Mouse (Mus musculus) intestine, embryonic 14.5 days (tissue): ENCODE measurements around the gene Ccdc85b. TPM values are rescaled to one million over a fixed set of nuclear protein-coding genes. Genes with fewer than 3 reads are reported as not detected.
A peak's percentile ranks its signal among the peaks of the same experiment; 100 is the strongest.

Experiments used
- ATAC-seq: fragments of 200-750 bp; cut with Nextera tagmentation; replicated peaks from 2 replicates; pipeline ENCODE4 v1.8.0; 2017; ENCODE audit warnings: low read depth, moderate number of reproducible peaks, moderate TSS enrichment, moderate library complexity; ENCODE audit not compliant: low FRiP score, low TSS enrichment
- DNase-seq: peaks from one replicate; pipeline ENCODE4 v3.0.0-alpha.2; 2018; ENCODE audit warnings: low spot score
- H3K27ac ChIP-seq: fragments of 300-500 bp; sonication (generic); 2 replicates; pipeline ENCODE4 v1.5.1; 2014; ENCODE audit warnings: low read depth, mild to moderate bottlenecking, control low read depth
- H3K27me3 ChIP-seq: fragments of 300-500 bp; sonication (generic); replicated peaks from 2 replicates; pipeline ENCODE4 v1.6.1; 2014; ENCODE audit warnings: low read length, control low read depth; ENCODE audit not compliant: control insufficient read depth, insufficient read depth
- H3K36me3 ChIP-seq: fragments of 300-500 bp; sonication (generic); 2 replicates; pipeline ENCODE4 v1.6.1; 2014; ENCODE audit warnings: low read length, control low read depth; ENCODE audit not compliant: control insufficient read depth, insufficient read depth
- H3K4me1 ChIP-seq: fragments of 300-500 bp; sonication (generic); replicated peaks from 2 replicates; pipeline ENCODE4 v1.6.1; 2014; ENCODE audit warnings: low read length, control low read depth, mixed read lengths; ENCODE audit not compliant: control insufficient read depth, insufficient read depth
- H3K4me2 ChIP-seq: fragments of 300-500 bp; sonication (generic); 2 replicates; pipeline ENCODE4 v1.6.1; 2014; ENCODE audit warnings: low read length
- H3K4me3 ChIP-seq: fragments of 300-500 bp; sonication (generic); 2 replicates; pipeline ENCODE4 v1.5.1; 2014; ENCODE audit warnings: low read depth, low read length, control low read depth, mixed read lengths
- H3K9ac ChIP-seq: fragments of 300-500 bp; sonication (generic); 2 replicates; pipeline ENCODE4 v1.6.1; 2014; ENCODE audit warnings: mild to moderate bottlenecking, low read length
- H3K9me3 ChIP-seq: fragments of 300-500 bp; sonication (generic); 2 replicates; pipeline ENCODE4 v1.6.1; 2016; ENCODE audit warnings: low read length, control low read depth; ENCODE audit not compliant: control insufficient read depth
- WGBS: fragments of 180-500 bp; shearing (Covaris S2); extraction: QIAGEN DNeasy Blood & Tissue Kit; methylation state at CpG from one replicate; pipeline ENCODE4 v1.1.7; 2014; 5-methylcytosine and 5-hydroxymethylcytosine counted together
- polyA plus RNA-seq: library from polyadenylated mRNA; unstranded; fragments of >200 nt; fragmentation: Nextera tagmentation; extraction: Ambion mirVana; gene quantifications from 2 replicates; pipeline ENCODE4 v1.2.1, GENCODE M21; 2014

Ccdc85b gene
- polyA plus RNA-seq, 1 experiment from 2014 or later: 7.1 TPM

DNA sequence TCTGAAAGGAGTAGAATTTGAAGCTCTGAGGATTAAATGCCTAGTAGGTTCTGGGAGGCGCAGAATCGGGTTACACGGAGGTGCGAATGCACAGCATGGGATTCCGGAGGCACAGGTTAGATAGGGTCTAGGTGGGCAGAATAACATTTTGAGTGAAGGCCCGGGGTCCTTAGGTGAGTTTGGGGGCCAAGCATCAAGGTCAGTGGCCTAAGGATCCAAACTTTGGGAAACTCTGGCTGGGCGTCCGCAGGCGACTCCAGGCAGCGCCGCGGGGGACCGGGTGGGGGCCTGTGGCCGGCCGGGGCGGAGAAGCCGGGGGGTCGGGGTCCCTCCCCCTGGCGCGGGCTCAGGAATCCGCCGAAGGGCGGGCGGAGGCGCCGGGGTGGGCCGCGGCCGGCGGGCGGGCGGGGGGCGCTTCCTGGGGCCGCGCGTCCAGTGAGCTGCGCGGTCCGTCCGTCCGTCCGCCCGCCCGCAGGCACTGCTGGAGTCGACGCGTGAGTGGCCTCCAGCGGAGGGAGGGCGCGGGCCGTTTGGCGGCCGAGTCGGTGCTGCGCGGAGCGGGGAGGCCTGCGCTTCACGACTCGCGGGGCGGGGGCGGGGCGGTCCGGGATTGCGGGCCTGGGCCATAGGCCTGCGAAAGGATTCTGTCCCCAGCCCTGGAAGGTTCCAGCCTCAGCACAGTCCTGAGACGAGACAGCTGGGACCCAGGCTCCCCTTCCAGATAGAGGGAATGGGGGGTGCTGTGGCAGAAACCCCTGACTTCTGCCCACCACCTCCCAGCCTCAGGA, 16.8 kb upstream of the Ccdc85b start:
- 0 out of 2 replicates have a peak, but pooled peaks cover 9% of the 10 kb centered on the region for H3K4me1 ChIP-seq
- H3K27ac ChIP-seq: peak overlapping the region; percentile 90
- H3K4me3 ChIP-seq: peak overlapping the region; percentile 66
- no peaks in the 10 kb centered on the region for H3K27me3 ChIP-seq
- H3K4me2 ChIP-seq: peak overlapping the region; percentile 76
- 2% methylated on average over 50 of the region's 68 CpGs for WGBS
- H3K36me3 ChIP-seq: peaks cover 26% of the 10 kb centered on the region
- ATAC-seq: peak; percentile 67
- peak overlapping the region; percentile 72 for H3K9ac ChIP-seq
- no peaks in the 10 kb centered on the region for H3K9me3 ChIP-seq
- DNase-seq: peak; percentile 73

DNA sequence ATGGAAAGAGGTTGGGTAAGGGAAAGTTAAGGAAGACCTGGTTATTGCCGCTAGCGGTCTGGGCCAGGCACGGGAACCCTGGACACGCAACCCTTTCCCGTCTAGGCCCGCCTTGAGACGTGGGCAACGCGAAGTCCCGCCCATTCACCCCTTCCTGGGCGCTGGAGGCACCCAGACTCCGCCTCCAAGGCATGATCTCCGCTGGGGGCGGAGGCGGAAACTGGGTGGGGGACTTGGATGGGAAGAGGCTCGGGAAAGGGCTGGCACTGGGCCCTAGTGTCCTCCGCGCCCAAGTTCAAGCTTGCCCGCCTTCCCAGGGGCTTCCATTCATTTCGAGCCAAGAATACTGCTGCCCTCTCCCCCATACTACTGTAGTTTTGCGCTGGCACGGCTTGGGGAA, 16.0 kb upstream of the Ccdc85b start, which contains the start of gene Efemp2:
Efemp2 (plus strand) TSS at position 235 of the 400 bp plus-strand sequence.
- WGBS: under 1% methylated on average over 22 of the region's 22 CpGs
- peak; percentile 83 for DNase-seq

GRCm38 (mm10) chr19:5472857-5473256, 15.2 kb upstream of the Ccdc85b start:
- H3K27ac ChIP-seq: no peak overlapping the region
- DNase-seq: no peak
- H3K27me3 ChIP-seq: no peaks in the 10 kb centered on the region
- H3K9me3 ChIP-seq: no peaks in the 10 kb centered on the region
- ATAC-seq: no peak
- peaks cover 13% of the 10 kb centered on the region for H3K36me3 ChIP-seq
- 0 out of 2 replicates have a peak, but pooled peaks cover 9% of the 10 kb centered on the region for H3K4me1 ChIP-seq
- WGBS: 69% methylated on average over 3 of the region's 3 CpGs
- H3K4me3 ChIP-seq: no peak overlapping the region
- no peak overlapping the region for H3K4me2 ChIP-seq
- H3K9ac ChIP-seq: no peak overlapping the region

More for the DNA sequence above, 16.0 kb upstream of the Ccdc85b start, which contains the start of gene Efemp2:
- Histone ChIP-seq H3K36me3 (peaks cover 18% of the 10 kb centered on the region), H3K4me1 (0 out of 2 replicates have a peak, but pooled peaks cover 9% of the 10 kb centered on the region), H3K9ac (peak within 1 kb of the TSS; percentile 72), H3K4me2 (peak within 1 kb of the TSS; percentile 76), H3K4me3 (peak within 1 kb of the TSS; percentile 66), H3K27me3 (no peaks in the 10 kb centered on the region), H3K9me3 (no peaks in the 10 kb centered on the region), H3K27ac (peak within 1 kb of the TSS; percentile 90)
- ATAC-seq: peak; percentile 61

DNA sequence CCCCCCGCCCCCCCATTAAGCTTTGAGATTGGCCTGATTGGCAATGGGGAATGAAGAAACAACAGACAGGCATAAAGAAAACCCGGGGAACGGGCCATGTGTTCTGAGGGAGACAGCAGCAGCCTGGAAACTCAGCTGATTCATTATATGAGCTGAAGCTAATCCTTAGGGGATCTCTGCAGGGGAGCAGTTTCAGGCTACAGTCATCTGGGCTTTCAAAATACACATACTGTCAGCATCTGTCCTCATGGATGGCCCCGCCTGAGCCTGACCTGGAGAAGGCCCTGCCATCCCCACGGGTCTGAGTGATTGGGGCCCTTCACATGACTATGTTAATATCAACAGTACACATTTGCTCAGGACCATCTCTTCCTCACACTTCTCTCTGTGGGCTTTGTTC, 14.2 kb upstream of the Ccdc85b start:
- H3K4me1 ChIP-seq: 0 out of 2 replicates have a peak, but pooled peaks cover 9% of the 10 kb centered on the region
- no peak overlapping the region for H3K4me2 ChIP-seq
- no peaks in the 10 kb centered on the region for H3K9me3 ChIP-seq
- H3K27ac ChIP-seq: no peak overlapping the region
- H3K9ac ChIP-seq: no peak overlapping the region
- H3K4me3 ChIP-seq: no peak overlapping the region
- no peaks in the 10 kb centered on the region for H3K27me3 ChIP-seq
- 58% methylated on average over 5 of the region's 5 CpGs for WGBS
- H3K36me3 ChIP-seq: peaks cover 13% of the 10 kb centered on the region
- ATAC-seq (no peak), DNase-seq (no peak)

GRCm38 (mm10) chr19:5468374-5468773, 10.7 kb upstream of the Ccdc85b start, which contains the start of gene Ctsw:
Gene Ctsw (minus strand): TSS chr19:5468507.
- Histone ChIP-seq H3K9ac (no peak within 1 kb of the TSS), H3K9me3 (no peaks in the 10 kb centered on the region), H3K36me3 (peaks cover 45% of the 10 kb centered on the region), H3K27me3 (no peaks in the 10 kb centered on the region), H3K4me3 (no peak within 1 kb of the TSS), H3K4me2 (no peak within 1 kb of the TSS), H3K4me1 (peaks cover 9% of the 10 kb centered on the region; the same call in 1 of the 2 replicates), H3K27ac (no peak within 1 kb of the TSS)
- ATAC-seq (no peak), DNase-seq (no peak)
- WGBS: 48% methylated on average over 5 of the region's 5 CpGs

- 88% methylated on average over 6 of the region's 6 CpGs for WGBS
- H3K36me3 ChIP-seq: peaks cover 57% of the 10 kb centered on the region
- no peak overlapping the region for H3K27ac ChIP-seq
- no peaks in the 10 kb centered on the region for H3K9me3 ChIP-seq
- no peak for DNase-seq
- H3K4me3 ChIP-seq: no peak overlapping the region
- no peak overlapping the region for H3K9ac ChIP-seq
- H3K27me3 ChIP-seq: no peaks in the 10 kb centered on the region
- no peak overlapping the region for H3K4me2 ChIP-seq
- ATAC-seq: no peak
- H3K4me1 ChIP-seq: peaks cover 9% of the 10 kb centered on the region
Observed at GRCm38 (mm10) chr19:5466916-5467500, 9.3 kb upstream of the Ccdc85b start.

- DNase-seq (no peak), ATAC-seq (no peak)
- Histone ChIP-seq H3K4me3 (no peak overlapping the region), H3K9ac (no peak overlapping the region), H3K4me2 (no peak overlapping the region), H3K27me3 (no peaks in the 10 kb centered on the region), H3K27ac (no peak overlapping the region), H3K4me1 (peaks cover 20% of the 10 kb centered on the region), H3K36me3 (peaks cover 57% of the 10 kb centered on the region), H3K9me3 (no peaks in the 10 kb centered on the region)
- WGBS: 95% methylated on average over 8 of the region's 8 CpGs
Observed at GRCm38 (mm10) chr19:5465037-5465436, 7.3 kb upstream of the Ccdc85b start.

- H3K9me3 ChIP-seq: no peaks in the 10 kb centered on the region
- ATAC-seq (peak; percentile 21; the same call in 1 of the 2 replicates), DNase-seq (peak; percentile 83)
- H3K27ac ChIP-seq: no peak overlapping the region
- H3K36me3 ChIP-seq: peaks cover 57% of the 10 kb centered on the region
- H3K9ac ChIP-seq: peak overlapping the region; percentile 12
- H3K27me3 ChIP-seq: no peaks in the 10 kb centered on the region
- 35% methylated on average over 15 of the region's 15 CpGs for WGBS
- peak overlapping the region; percentile 42 for H3K4me2 ChIP-seq
- H3K4me3 ChIP-seq: peak overlapping the region; percentile 10
- peaks cover 20% of the 10 kb centered on the region for H3K4me1 ChIP-seq
Observed at GRCm38 (mm10) chr19:5463791-5464562, 6.3 kb upstream of the Ccdc85b start.
